Mouse (Mus musculus) small intestine, adult 2 months (tissue): ENCODE measurements at regions not wholly inside any gene's neighbourhood (a gene's known extent, or its start where the extent isn't known, plus 50 kb on each side); places are given as distances from the start of the nearest gene placed in this dataset.

Source experiments
- H3K27ac ChIP-seq: fragments of 200-500 bp; 2 replicates; pipeline ENCODE4 v1.5.1; 2012; ENCODE audit warnings: low read depth, low read length, control low read depth, inconsistent platforms; ENCODE audit not compliant: insufficient read depth
- H3K27me3 ChIP-seq: fragments of 200-500 bp; 2 replicates; pipeline ENCODE4 v1.6.1; 2012; ENCODE audit warnings: mild to moderate bottlenecking, moderate library complexity, low read length, inconsistent platforms; ENCODE audit not compliant: control insufficient read depth, insufficient read depth
- H3K36me3 ChIP-seq: fragments of 200-500 bp; 2 replicates; pipeline ENCODE4 v1.6.1; 2012; ENCODE audit warnings: mild to moderate bottlenecking, low read length, control low read depth, inconsistent platforms; ENCODE audit not compliant: control insufficient read depth, insufficient read depth
- H3K4me1 ChIP-seq: fragments of 200-500 bp; 2 replicates; pipeline ENCODE4 v1.6.1; 2012; ENCODE audit warnings: low read length, inconsistent platforms, mixed read lengths; ENCODE audit not compliant: control insufficient read depth, insufficient read depth, insufficient read length
- H3K4me3 ChIP-seq: fragments of 200-500 bp; 2 replicates; pipeline ENCODE4 v1.5.1; 2012; ENCODE audit warnings: low read depth, mild to moderate bottlenecking, control low read depth, inconsistent platforms, low read length, moderate library complexity
- CTCF ChIP-seq: fragments of 200-500 bp; IDR thresholded peaks from 2 replicates; pipeline ENCODE4 v1.5.1; 2012; ENCODE audit warnings: low read depth, mild to moderate bottlenecking, control low read depth, inconsistent platforms, low read length, moderate library complexity, mixed read lengths; ENCODE audit not compliant: insufficient replicate concordance, insufficient read length; ENCODE audit errors: extremely low read depth
- POLR2A ChIP-seq: fragments of 200-500 bp; IDR thresholded peaks from 2 replicates; pipeline ENCODE4 v1.6.1; 2012; ENCODE audit warnings: low read depth, mild to moderate bottlenecking, control low read depth, inconsistent platforms, low read length, moderate library complexity
- WGBS: fragments of 180-500 bp; shearing (Covaris S2); methylation state at CpG from one replicate; pipeline ENCODE4 v1.1.7; 2018; 5-methylcytosine and 5-hydroxymethylcytosine counted together

DNA sequence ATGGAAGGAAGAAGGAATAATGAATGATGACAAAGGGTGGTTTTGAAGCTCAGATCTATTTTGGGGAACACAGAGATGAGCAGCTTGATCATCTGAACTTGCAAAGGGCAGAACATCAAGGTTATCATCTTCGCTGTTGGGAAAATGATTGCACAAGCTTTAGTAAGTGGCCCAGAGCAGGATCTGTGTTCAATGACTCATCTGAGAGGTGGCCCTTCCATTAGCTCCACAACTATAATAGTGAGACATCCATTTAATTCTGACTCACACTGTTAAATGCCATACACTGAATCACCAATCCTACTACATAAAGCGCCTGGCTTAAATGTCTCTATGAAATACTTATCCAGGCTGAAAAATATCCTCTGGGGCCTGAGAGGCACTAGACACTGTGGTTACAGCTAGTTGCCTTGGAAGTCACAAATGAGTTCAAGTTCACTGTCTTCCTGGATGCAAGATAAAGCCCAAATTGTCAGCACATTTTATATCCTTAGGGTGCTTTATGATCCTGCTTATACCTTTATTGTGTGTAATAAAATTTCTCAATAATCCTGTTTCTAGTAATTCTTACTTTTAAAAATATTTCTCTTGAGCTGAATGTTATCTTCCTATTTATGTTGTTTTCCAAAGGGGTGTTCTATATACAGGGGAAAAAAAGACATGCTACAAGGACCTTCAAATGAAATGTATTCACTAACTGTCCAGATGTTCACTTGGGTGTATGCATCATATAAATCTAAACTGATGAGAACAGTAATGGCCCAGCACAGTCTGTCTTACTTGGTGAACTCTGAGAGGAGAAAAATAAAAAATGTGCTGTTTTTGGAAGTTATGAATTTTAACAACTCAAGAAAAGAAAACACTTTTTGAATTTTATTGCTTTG, 687.9 kb upstream of the Cited2 start:
- Histone ChIP-seq H3K36me3 (no peaks in the 10 kb centered on the region), H3K27me3 (no peaks in the 10 kb centered on the region), H3K4me1 (no peaks in the 10 kb centered on the region), H3K4me3 (no peak overlapping the region), H3K27ac (no peak overlapping the region)
- 66% methylated on average over 2 of the region's 2 CpGs for WGBS
- TF ChIP-seq CTCF (no peak), POLR2A (no peak)

DNA sequence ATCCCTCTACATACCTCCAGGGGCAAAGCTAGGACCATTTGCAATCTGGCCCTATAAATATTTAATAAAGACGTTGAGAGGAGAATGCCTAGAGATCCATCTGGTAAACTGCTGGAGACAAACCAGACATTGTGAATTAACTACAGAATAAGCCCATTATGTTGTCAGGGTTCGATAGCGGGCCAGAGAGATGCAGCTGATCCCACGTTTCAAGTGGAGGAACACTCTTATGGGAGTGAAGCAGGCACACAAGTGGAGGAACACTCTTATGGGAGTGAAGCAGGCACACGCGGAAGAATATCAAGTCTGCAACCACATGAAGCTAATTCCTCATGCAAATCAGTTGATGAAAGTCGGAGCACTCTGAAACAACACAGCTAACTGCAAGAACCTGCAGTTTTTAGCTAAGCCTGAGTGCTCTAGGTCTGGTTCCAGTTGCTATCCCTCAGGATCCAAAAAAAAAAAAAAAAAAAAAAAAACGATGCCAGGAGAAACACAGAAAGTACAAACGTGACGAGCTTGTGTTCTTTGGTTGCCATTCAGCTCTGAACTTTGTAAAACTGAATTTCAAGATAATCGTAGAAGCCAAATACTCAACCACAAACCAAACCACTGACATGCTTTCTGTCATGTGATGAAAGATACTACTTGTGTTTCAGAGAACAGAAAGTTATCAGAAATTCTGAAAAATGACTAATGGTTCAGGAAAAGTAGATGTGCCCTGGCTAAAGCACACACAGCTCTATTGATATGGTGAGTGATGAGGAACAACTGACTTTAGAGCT, 684.6 kb upstream of the Cited2 start:
- 78% methylated on average over 11 of the region's 11 CpGs for WGBS
- Histone ChIP-seq H3K27me3 (no peaks in the 10 kb centered on the region), H3K36me3 (no peaks in the 10 kb centered on the region), H3K4me1 (no peaks in the 10 kb centered on the region), H3K27ac (no peak overlapping the region), H3K4me3 (no peak overlapping the region)
- TF ChIP-seq CTCF (no peak), POLR2A (no peak)

DNA sequence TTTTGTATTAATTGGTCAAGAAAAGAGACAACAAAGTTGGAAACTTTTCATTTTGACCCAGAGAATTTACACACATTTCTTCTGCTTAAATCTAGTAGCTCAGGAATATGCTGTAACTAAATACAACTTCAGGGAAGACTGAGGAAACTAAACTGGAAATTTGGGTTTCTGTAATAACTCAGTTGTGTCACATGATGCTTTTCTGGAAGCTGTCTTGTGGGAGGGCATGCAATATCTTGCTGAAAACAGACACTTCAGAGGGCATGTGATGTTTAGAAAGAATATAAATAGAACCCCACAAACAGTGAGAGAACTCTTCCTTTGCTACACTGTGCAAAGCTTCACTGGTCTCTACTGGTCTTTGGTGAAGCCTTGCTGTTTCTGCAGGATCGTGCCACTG, 680.9 kb upstream of the Cited2 start:
- no peaks in the 10 kb centered on the region for H3K4me1 ChIP-seq
- WGBS: 76% methylated on average over 1 of the region's 1 CpGs
- no peaks in the 10 kb centered on the region for H3K27me3 ChIP-seq
- H3K4me3 ChIP-seq: no peak overlapping the region
- no peak for TF ChIP-seq POLR2A
- no peak for TF ChIP-seq CTCF
- H3K36me3 ChIP-seq: no peaks in the 10 kb centered on the region
- no peak overlapping the region for H3K27ac ChIP-seq

DNA sequence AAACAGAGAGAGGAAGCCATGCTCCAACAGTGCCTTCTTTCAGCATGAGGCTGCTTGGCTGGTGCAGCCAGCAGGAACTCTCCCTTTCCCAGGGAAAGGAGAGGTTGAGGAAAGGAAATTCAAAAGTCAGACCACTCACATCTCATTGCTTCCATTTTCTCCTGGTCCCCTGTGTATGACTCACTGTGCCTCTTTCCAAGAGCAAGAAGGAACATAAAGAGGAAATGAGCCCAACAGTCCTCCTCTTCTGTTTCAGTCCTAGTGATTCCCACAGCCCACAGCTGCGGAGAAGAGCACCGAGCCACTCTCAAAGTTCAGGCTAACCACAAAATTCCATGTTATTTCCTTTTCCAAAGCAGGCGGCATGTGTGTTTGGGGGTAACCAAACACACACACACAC, 680.0 kb upstream of the Cited2 start:
- 90% methylated on average over 3 of the region's 3 CpGs for WGBS
- no peaks in the 10 kb centered on the region for H3K27me3 ChIP-seq
- no peak overlapping the region for H3K4me3 ChIP-seq
- H3K27ac ChIP-seq: peak overlapping the region; percentile 4; the same call in 1 of the 2 replicates
- no peaks in the 10 kb centered on the region for H3K36me3 ChIP-seq
- H3K4me1 ChIP-seq: no peaks in the 10 kb centered on the region
- TF ChIP-seq POLR2A: no peak
- no peak for TF ChIP-seq CTCF

DNA sequence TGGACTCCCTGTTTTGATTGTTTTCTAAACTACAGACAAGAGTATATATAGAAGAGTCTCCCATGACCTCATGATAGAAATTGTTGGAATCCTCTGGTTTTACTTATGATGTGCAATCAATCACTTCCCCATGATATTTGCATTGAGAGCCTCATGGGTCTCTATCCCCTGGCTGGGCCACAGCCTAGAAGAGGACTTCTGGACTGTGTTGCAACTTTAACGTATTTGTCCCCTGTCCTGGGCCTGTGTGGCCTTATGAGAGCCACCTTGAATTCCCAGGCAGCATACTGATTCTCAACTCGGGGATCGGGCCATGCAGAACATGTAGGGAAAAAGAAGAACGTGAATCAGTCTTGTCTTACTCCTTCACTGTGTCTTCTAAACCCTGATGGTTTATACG, 676.3 kb upstream of the Cited2 start:
- H3K4me3 ChIP-seq: no peak overlapping the region
- WGBS: 88% methylated on average over 5 of the region's 5 CpGs

DNA sequence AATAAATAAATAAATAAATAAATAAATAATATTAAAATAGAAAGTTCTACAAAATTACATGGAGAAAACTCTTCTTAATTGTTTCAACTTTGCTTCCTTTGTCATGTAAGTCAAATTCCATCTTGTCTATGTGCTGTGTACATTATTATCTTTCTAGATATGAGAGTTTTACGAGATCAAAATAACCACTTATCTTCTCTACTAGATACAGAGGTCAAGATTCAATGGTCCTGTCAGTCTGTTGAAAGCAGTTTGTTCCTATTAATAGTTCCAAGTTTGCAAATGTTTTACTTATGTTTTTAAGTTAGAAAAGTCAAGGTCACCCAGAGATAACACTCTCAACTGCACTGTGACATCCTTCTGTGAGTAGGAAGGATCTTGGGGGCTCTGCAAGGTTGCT, 650.1 kb upstream of the Cited2 start:
- peak overlapping the region; percentile 30; the same call in 1 of the 2 replicates for H3K27ac ChIP-seq

More for the DNA sequence above, 676.3 kb upstream of the Cited2 start:
- H3K27me3 ChIP-seq: no peaks in the 10 kb centered on the region
- H3K4me1 ChIP-seq: no peaks in the 10 kb centered on the region
- no peak overlapping the region for H3K27ac ChIP-seq
- no peaks in the 10 kb centered on the region for H3K36me3 ChIP-seq
- TF ChIP-seq CTCF: no peak
- TF ChIP-seq POLR2A: no peak

DNA sequence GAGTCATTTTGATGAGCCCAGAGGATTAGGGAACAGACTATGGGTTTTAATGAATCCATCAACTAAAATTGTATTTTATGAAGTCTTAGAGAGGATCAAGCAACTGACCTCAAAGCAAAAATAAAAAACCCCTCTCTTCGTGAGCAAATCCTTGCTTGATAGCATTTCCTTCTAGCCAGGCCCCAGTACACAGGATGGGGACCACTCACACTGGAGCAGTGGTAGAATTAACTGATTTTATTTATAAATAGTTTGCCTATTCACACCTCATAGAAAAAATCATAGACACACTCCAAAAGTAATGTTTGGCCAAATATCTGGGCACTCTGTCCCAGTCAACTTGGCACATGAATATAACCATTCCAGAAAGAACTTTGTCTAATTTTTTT, 649.0 kb upstream of the Cited2 start:
- Histone ChIP-seq H3K36me3 (no peaks in the 10 kb centered on the region), H3K27me3 (no peaks in the 10 kb centered on the region), H3K4me3 (no peak overlapping the region), H3K27ac (no peak overlapping the region), H3K4me1 (peaks cover 4% of the 10 kb centered on the region; the same call in 1 of the 2 replicates)
- TF ChIP-seq POLR2A (no peak), CTCF (no peak)
- 90% methylated on average over 1 of the region's 1 CpGs for WGBS

More for the DNA sequence above, 650.1 kb upstream of the Cited2 start:
- Histone ChIP-seq H3K36me3 (no peaks in the 10 kb centered on the region), H3K27me3 (no peaks in the 10 kb centered on the region), H3K4me1 (peaks cover 4% of the 10 kb centered on the region; the same call in 1 of the 2 replicates), H3K4me3 (no peak overlapping the region)
- WGBS: 37% methylated on average over 1 of the region's 1 CpGs
- TF ChIP-seq CTCF (no peak), POLR2A (no peak)
